Mouse (Mus musculus) left cerebral cortex, postnatal 14 days (tissue): ENCODE results near the gene Fancm. TPM values are rescaled to one million over a fixed set of nuclear protein-coding genes. Genes with fewer than 3 reads are reported as not detected.
"Not testable (repeated sequence)": the region's sequence is repeated elsewhere in the genome, so short reads cannot be mapped to it uniquely, and the experiment has no call there.

ENCODE experiments used
- DNase-seq, 2 experiments: peaks; one replicate each; pipeline ENCODE4 v3.0.0; 2021 to 2022; ENCODE audit warnings: low spot score in 2 of 2, mixed read lengths in 1 of 2
- intact Hi-C: fragments of 180-260 bp; cut with DNase I; formaldehyde crosslinking; loops from one replicate; pipeline ENCODE4 v1.15.1; 2025
- total RNA-seq, 2 experiments: library from RNA; stranded (reverse); gene quantifications; 2 replicates each; pipeline ENCODE4 v1.2.3; 2021

Gene Fancm
- total RNA-seq, 2 experiments from 2014 or later = 8.6 to 10.3 TPM

DNA sequence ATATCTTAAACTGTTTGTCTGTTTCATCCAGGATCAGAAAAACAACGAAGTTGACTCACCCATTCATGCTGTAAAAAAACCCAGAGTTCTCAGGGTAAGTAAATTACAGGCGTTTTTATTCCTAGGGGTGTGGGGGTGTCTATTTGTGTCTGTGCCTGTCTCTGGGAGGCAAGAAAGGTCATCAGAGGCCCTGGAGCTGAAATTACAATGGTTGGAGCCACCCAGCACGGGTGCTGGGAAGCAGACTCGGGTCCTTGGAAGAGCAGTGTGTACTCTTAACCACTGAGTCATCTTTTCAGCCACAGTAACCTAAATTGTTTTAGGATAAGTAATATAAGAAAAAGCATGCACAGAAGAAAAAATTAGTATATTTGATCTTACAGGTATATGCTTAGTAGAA, 38.5 kb downstream of the Fancm start:
- no peak for DNase-seq
- intact Hi-C loops = no loop called here

DNA sequence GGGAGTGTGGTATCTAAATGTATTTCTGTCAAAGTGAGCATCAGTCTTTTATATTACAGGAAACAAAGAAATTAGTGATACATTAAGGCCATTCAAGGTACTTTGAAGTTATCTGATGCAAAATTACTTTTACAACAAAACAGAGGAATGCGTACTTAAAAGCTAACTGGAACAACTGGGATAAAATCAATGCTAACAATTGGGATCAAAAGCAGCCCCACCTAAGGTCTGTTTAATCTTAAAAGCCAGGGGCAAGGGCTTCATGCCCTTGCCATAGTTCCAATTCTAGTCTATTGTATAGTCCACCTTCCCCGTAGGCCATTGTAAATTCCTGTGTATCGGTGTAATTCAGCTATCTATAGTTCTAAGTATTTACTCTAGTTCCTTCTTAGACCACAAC, 39.6 kb downstream of the Fancm start:
- DNase-seq, intact Hi-C loops: not testable (repeated sequence)

DNA sequence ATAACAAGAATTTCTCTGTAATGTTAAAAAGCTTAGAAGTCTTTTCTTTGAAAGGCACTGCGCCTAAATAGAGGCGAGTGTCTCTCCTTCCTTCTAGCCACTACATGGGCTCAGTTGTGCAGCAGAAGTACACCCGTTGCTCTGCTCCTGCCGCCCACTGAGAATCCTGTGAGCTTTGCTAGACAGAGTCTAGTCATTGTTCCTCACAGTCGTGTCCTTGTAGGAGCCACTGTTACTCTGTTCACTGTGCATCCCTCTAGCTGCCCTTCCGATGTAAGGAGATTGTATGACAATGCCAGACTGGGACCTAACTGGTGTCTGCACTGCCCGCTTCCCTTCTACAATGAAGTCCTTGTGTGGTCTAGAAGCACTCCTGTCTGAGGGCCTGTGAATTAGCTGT, 43.6 kb downstream of the Fancm start:
- intact Hi-C loops = no loop called here
- DNase-seq = peak in 1 of 2 experiments; percentile 7

DNA sequence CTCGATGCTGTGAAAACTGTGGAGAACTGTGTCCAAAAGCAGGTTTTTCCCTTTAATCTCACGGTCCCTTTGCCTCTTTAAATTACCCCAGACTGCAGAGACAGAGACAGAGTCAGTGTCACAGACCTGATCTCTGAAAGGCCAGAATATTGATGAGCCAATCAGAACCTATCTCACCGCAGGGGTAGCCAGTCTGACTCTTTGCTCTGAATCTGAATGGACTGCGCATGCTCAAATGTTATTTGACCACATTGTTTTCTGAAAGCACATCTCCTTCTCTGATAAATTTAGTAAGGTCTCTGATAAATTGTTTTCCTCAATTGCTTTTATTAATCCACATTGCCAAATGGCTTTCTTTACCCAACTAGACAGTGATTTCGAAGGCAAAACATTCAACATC, 44.0 kb downstream of the Fancm start:
- DNase-seq = no peak
- intact Hi-C loops = no loop called here

DNA sequence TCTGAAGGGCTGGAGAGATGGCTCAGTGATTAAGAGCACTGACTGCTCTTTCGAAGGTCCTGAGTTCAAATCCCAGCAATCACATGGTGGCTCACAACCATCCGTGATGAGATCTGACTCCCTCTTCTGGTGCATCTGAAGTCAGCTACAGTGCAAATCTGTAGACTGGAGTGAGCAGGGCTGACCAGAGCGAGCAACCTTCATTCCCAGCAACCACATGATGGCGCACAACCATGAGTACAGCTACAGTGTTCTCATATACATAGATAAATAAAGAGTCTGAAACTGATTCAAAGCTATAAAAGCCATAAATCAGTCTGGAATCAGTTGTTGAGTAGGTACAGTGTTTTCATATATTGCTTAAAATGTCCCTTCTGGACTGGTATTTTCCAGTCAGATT, 60.7 kb downstream of the Fancm start:
- DNase-seq, intact Hi-C loops: not testable (repeated sequence)

DNA sequence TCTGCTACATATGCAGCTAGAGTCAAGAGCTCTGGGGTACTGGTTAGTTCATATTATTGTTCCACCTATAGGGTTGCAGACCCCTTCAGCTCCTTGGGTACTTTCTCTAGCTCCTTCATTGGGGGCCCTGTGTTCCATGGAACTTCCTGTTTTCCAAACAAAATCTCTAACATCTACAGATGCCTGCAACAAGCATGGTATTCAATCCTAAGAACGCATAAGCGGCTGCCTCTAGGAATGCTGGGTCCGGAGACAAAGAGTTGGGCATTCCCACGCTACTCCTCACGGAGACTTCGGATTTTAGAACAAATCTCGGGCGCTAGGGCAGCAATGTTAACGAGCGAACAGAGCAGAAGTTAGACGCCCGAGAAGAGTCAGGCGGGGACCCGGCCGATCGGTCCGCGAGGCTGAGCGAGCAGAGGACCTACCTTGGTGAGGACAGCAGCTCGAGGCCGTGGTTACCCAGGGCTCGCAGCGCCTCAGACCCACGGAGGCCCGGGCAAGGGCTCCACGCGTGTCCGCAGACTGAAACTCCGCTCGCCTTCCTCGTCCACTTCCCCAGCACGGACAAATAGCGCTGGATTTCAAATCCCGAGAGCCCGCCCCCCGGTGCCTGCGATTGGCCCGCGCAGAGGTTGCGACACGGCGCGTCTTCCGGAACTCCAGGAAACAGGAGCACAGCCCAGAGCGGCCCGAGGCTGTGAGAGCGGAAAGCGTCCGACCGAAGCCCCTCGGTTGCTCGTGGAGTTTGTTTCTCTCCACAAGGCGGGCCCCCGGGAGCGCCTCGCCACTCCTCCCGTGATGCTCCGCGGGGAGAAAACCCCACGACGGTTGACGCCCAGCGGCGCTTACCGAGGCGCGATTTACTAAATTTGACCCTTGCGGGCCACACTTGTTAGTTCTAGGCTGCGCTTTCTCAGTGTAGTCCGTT, 96.9 kb downstream of the Fancm start, which contains the start of gene Mis18bp1:
Mis18bp1 (minus strand) TSS at position 584 of the 931 bp plus-strand sequence.
- DNase-seq = peak; percentile 92 to 95
- intact Hi-C loops = no loop called here

DNA sequence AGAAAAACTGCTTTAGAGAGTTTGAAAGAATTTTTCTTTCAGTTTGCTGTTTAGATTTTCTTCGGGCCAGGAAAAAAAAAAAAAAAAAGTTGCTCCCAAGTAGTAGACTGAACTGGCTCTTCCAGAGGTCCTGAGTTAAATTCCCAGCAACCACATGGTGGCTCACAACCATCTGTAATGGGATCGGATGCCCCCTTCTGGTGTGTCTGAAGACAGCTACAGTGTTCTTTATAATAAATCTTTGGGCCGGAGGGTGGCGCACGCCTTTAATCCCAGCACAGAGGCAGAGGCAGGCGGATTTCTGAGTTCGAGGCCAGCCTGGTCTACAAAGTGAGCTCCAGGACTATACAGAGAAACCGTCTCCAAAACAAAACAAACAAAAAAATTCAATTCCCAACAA, 97.6 kb downstream of the Fancm start:
- DNase-seq = peak; percentile 48 to 54
- intact Hi-C loops = not testable (repeated sequence)

DNA sequence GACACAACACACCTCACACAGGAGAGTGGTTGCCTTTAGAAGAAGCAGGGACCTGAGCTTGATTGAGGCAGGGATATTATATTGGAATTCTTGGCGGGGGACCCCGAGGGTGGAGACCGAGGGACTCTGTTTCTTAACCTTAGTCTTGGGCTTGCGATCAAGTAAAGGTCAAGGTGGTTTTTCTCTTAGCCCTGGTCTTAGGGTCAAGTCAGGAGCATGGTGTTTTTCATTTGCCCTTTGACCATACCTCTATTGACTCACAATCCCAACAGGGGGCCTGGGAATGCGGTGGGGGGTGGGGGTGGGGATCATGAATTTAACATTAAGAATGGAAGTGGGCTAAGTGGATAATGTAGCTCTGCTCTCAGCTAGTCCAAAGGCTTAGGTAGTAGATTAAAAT, 98.3 kb downstream of the Fancm start:
- no peak for DNase-seq
- intact Hi-C loops = no loop called here

Other genes starting within 250 kb of the Fancm start
- 10 to 100 TPM; 10.1 to 13.7 TPM for gene Gm527, start 157.7 kb upstream of the Fancm start, total RNA-seq
- 10 to 100 TPM; 22.4 to 23.1 TPM for gene Klhl28, start 110.1 kb upstream of the Fancm start, total RNA-seq
- 10 to 100 TPM; 46.0 to 49.6 TPM for gene Togaram1, start 109.8 kb upstream of the Fancm start, total RNA-seq
- 10 to 100 TPM; 35.2 to 37.9 TPM for gene Prpf39, start 39.3 kb upstream of the Fancm start, total RNA-seq
- gene Fkbp3, start 1.6 kb upstream of the Fancm start, total RNA-seq = 100 to 1,000 TPM; 181 to 184 TPM
- gene Mis18bp1, start 97.0 kb downstream of the Fancm start, total RNA-seq = 1 to 10 TPM in 1 of 2 experiments, under 1 TPM in 1; 0.55 to 1.4 TPM
- gene Wdr20rt, start 149.9 kb downstream of the Fancm start, total RNA-seq = not detected